In the genomic region with DNA sequence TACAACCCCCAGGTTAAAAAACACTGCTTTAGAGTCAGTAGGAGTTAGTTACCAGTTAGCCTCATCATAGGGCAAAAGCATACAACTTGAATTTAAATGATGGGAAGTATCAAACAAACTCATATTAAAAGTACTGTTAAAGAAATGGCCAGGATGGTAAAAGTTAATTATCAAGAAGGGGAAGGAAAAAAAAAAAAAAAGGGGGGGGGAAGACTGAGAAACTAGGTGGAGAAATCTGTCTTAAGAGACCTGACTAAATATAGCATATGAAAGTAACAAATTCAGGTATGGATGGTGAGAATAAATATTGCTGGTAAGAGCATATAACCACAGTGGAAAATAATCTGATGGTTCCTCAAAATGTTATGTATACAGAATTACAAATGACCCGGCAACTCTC, we compare ENCODE assay signal across 26 mouse cellular contexts.
"Had no signal": no experiment of that assay in that cellular context is flagged by ENCODE, and none has a peak within 500 bp of the region (broad histone marks: within the 10 kb centered on the region; RNA-seq: fewer than 3 reads in every experiment).

No protein-coding gene starts in this region.

- H3K4me2 ChIP-seq: limb, embryonic 12.5 days; limb, embryonic 13.5 days; limb, embryonic 15.5 days; liver, embryonic 11.5 days; liver, embryonic 12.5 days; liver, embryonic 13.5 days; liver, embryonic 15.5 days; lung, embryonic 14.5 days; lung, embryonic 15.5 days; midbrain, embryonic 11.5 days; midbrain, embryonic 12.5 days; midbrain, embryonic 13.5 days; midbrain, embryonic 15.5 days had no signal

- H3K9ac ChIP-seq: limb, embryonic 12.5 days; limb, embryonic 13.5 days; limb, embryonic 15.5 days; liver, embryonic 12.5 days; liver, embryonic 13.5 days; liver, embryonic 14.5 days; liver, embryonic 15.5 days; liver, postnatal 0 days; lung, embryonic 14.5 days; lung, embryonic 15.5 days; midbrain, embryonic 12.5 days; midbrain, embryonic 13.5 days; midbrain, embryonic 15.5 days had no signal

- H3K27ac ChIP-seq: left cerebral cortex, adult 2 months; limb, embryonic 10.5 days; limb, embryonic 12.5 days; limb, embryonic 13.5 days; limb, embryonic 15.5 days; liver, embryonic 12.5 days; liver, embryonic 13.5 days; liver, embryonic 14.5 days; liver, embryonic 15.5 days; lung, embryonic 15.5 days; macrophage; midbrain, embryonic 10.5 days; midbrain, embryonic 12.5 days; midbrain, embryonic 13.5 days; midbrain, embryonic 15.5 days had no signal

- H3K36me3 ChIP-seq: liver, embryonic 15.5 days had no signal

- H3K4me3 ChIP-seq: left cerebral cortex, adult 2 months; limb, embryonic 10.5 days; limb, embryonic 12.5 days; limb, embryonic 13.5 days; limb, embryonic 15.5 days; liver, embryonic 12.5 days; liver, embryonic 13.5 days; liver, embryonic 15.5 days; lung, embryonic 15.5 days; megakaryocyte, embryonic 14.5 days; midbrain, embryonic 10.5 days; midbrain, embryonic 12.5 days; midbrain, embryonic 13.5 days; midbrain, embryonic 15.5 days; myocyte had no signal

- H3K27me3 ChIP-seq: limb, embryonic 12.5 days; limb, embryonic 13.5 days; limb, embryonic 15.5 days; liver, embryonic 12.5 days; liver, embryonic 13.5 days; liver, embryonic 15.5 days; lung, embryonic 15.5 days; megakaryocyte, embryonic 14.5 days; midbrain, embryonic 12.5 days; midbrain, embryonic 13.5 days; midbrain, embryonic 15.5 days had no signal

- ATAC-seq: liver, embryonic 12.5 days; liver, postnatal 0 days; lung, postnatal 0 days; midbrain, embryonic 13.5 days; midbrain, embryonic 15.5 days; midbrain, embryonic 16.5 days had no signal

- H3K9me3 ChIP-seq: limb, embryonic 10.5 days; limb, embryonic 12.5 days; limb, embryonic 13.5 days; limb, embryonic 15.5 days; liver, embryonic 12.5 days; liver, embryonic 13.5 days; liver, embryonic 15.5 days; lung, embryonic 15.5 days; megakaryocyte, embryonic 14.5 days; midbrain, embryonic 10.5 days; midbrain, embryonic 12.5 days; midbrain, embryonic 13.5 days; midbrain, embryonic 15.5 days had no signal

- DNase-seq: left cerebral cortex, postnatal 4 days; liver; liver, embryonic 13.5 days; midbrain, embryonic 14.5 days had no signal

- H3K4me1 ChIP-seq: limb, embryonic 10.5 days; limb, embryonic 12.5 days; limb, embryonic 13.5 days; limb, embryonic 15.5 days; lung, embryonic 15.5 days; midbrain, embryonic 10.5 days; midbrain, embryonic 12.5 days; midbrain, embryonic 13.5 days; midbrain, embryonic 15.5 days had no signal
